Mouse (Mus musculus) liver, embryonic 14.5 days (tissue): ENCODE results near the gene Rln1. TPM values are rescaled to one million over a fixed set of nuclear protein-coding genes. Genes with fewer than 3 reads are reported as not detected.
A peak's percentile ranks its signal among the peaks of the same experiment; 100 is the strongest.

Source experiments
- ATAC-seq: fragments of 200-750 bp; cut with Nextera tagmentation; 2 replicates; pipeline ENCODE4 v1.8.0; 2017; ENCODE audit warnings: moderate number of reproducible peaks, mild to moderate bottlenecking, moderate library complexity; ENCODE audit not compliant: insufficient read depth
- DNase-seq, 3 experiments: peaks; one replicate each; pipeline ENCODE4 v3.0.0-alpha.2; 2012 to 2013; ENCODE audit warnings: low read depth in 3 of 3, low spot score in 3 of 3
- H3K27ac ChIP-seq: fragments of 300-500 bp; sonication (generic); 2 replicates; pipeline ENCODE4 v1.5.1; 2014; ENCODE audit warnings: moderate library complexity, mild to moderate bottlenecking, control low read depth, inconsistent platforms
- H3K27me3 ChIP-seq: fragments of 300-500 bp; sonication (generic); 2 replicates; pipeline ENCODE4 v1.6.1; 2014; ENCODE audit warnings: mild to moderate bottlenecking, low read length, moderate library complexity; ENCODE audit not compliant: control insufficient read depth, insufficient read depth
- H3K36me3 ChIP-seq: fragments of 300-500 bp; sonication (generic); replicated peaks from 2 replicates; pipeline ENCODE4 v1.6.1; 2014; ENCODE audit warnings: low read depth; ENCODE audit not compliant: control insufficient read depth, insufficient read depth
- H3K4me1 ChIP-seq, 2 experiments: fragments of 200-500 bp in 1 of 2; fragments of 300-500 bp in 1 of 2; sonication (generic) in 1 of 2; replicated peaks; 2 replicates each; pipeline ENCODE4 v1.6.1; 2012 to 2014; ENCODE audit warnings: antibody characterized with exemption in 1 of 2, inconsistent platforms in 1 of 2, low read length in 1 of 2; ENCODE audit not compliant: control insufficient read depth in 2 of 2, insufficient read depth in 2 of 2
- H3K4me2 ChIP-seq: fragments of 300-500 bp; sonication (generic); 2 replicates; pipeline ENCODE4 v1.6.1; 2014; ENCODE audit warnings: low read depth, mild to moderate bottlenecking, control low read depth, moderate library complexity
- H3K4me3 ChIP-seq, 2 experiments: fragments of 200-500 bp in 1 of 2; fragments of 300-500 bp in 1 of 2; sonication (generic) in 1 of 2; 2 replicates each; pipeline ENCODE4 v1.5.1; 2012 to 2014; ENCODE audit warnings: low read depth in 2 of 2, low read length in 2 of 2, mild to moderate bottlenecking in 2 of 2, control low read depth in 1 of 2, inconsistent platforms in 1 of 2, moderate library complexity in 1 of 2; ENCODE audit not compliant: insufficient read depth in 1 of 2
- H3K9ac ChIP-seq: fragments of 300-500 bp; sonication (generic); replicated peaks from 2 replicates; pipeline ENCODE4 v1.6.1; 2014; ENCODE audit warnings: mild to moderate bottlenecking, control low read depth, moderate library complexity
- H3K9me3 ChIP-seq: fragments of 300-500 bp; sonication (generic); 2 replicates; pipeline ENCODE4 v1.6.1; 2016; ENCODE audit warnings: low read length, mixed read lengths; ENCODE audit not compliant: control insufficient read depth
- CTCF ChIP-seq: IDR thresholded peaks from 2 replicates; pipeline ENCODE4 v1.5.1; 2016; ENCODE audit warnings: antibody characterized with exemption, low read depth, control low read depth
- EP300 ChIP-seq: IDR thresholded peaks from 2 replicates; pipeline ENCODE4 v1.6.1; 2016; ENCODE audit warnings: antibody characterized with exemption, low read depth
- WGBS: fragments of 180-500 bp; shearing (Covaris S2); extraction: QIAGEN DNeasy Blood & Tissue Kit; methylation state at CpG from one replicate; pipeline ENCODE4 v1.1.7; 2014; ENCODE audit not compliant: insufficient replicate concordance; 5-methylcytosine and 5-hydroxymethylcytosine counted together
- polyA plus RNA-seq, 2 experiments: library from polyadenylated mRNA; depleted of rRNA in 1 of 2; stranded (reverse) in 1 of 2; unstranded in 1 of 2; fragments of >200 nt; fragmentation: Nextera tagmentation in 1 of 2; extraction: Ambion mirVana in 1 of 2; gene quantifications; 2 replicates each; pipeline versions ENCODE4 v1.2.1 to v1.2.3; 2012 to 2014

The Rln1 gene
- polyA plus RNA-seq, 2 experiments, result not detected

GRCm38 (mm10) chr19:29344868-29345267 lies 10.4 kb upstream of the Rln1 start:
- no peak for DNase-seq
- TF ChIP-seq EP300 (no peak), CTCF (no peak)
- Histone ChIP-seq H3K4me3 (no peak overlapping the region), H3K4me1 (no peaks in the 10 kb centered on the region), H3K9me3 (no peaks in the 10 kb centered on the region), H3K9ac (no peak overlapping the region), H3K27me3 (no peaks in the 10 kb centered on the region), H3K36me3 (no peaks in the 10 kb centered on the region), H3K4me2 (no peak overlapping the region), H3K27ac (no peak overlapping the region)
- no peak for ATAC-seq

- no peak overlapping the region for H3K9ac ChIP-seq
- no peak overlapping the region for H3K4me3 ChIP-seq
- H3K27ac ChIP-seq, result no peak overlapping the region
- H3K4me1 ChIP-seq, result no peaks in the 10 kb centered on the region
- no peaks in the 10 kb centered on the region for H3K36me3 ChIP-seq
- TF ChIP-seq CTCF (no peak), EP300 (no peak)
- no peaks in the 10 kb centered on the region for H3K27me3 ChIP-seq
- no peak overlapping the region for H3K4me2 ChIP-seq
- no peaks in the 10 kb centered on the region for H3K9me3 ChIP-seq
- no peak for ATAC-seq
- no peak for DNase-seq
- WGBS, result 57% methylated on average over 6 of the region's 6 CpGs
These were observed 7.8 kb upstream of the Rln1 start for GRCm38 (mm10) chr19:29342281-29342680.

- Histone ChIP-seq H3K4me3 (no peak overlapping the region), H3K27me3 (no peaks in the 10 kb centered on the region), H3K4me1 (no peaks in the 10 kb centered on the region), H3K9me3 (no peaks in the 10 kb centered on the region), H3K4me2 (no peak overlapping the region), H3K36me3 (no peaks in the 10 kb centered on the region), H3K27ac (no peak overlapping the region), H3K9ac (no peak overlapping the region)
- WGBS, result 47% methylated on average over 4 of the region's 4 CpGs
- DNase-seq, result no peak
- ATAC-seq, result no peak
- TF ChIP-seq EP300, result no peak
- TF ChIP-seq CTCF, result no peak
These were observed 6.6 kb upstream of the Rln1 start for GRCm38 (mm10) chr19:29341029-29341428.

GRCm38 (mm10) chr19:29336624-29337023 lies 2.2 kb upstream of the Rln1 start:
- Histone ChIP-seq H3K27ac (no peak overlapping the region), H3K27me3 (peaks cover 24% of the 10 kb centered on the region), H3K4me3 (no peak overlapping the region), H3K9ac (no peak overlapping the region), H3K4me2 (no peak overlapping the region), H3K4me1 (no peaks in the 10 kb centered on the region), H3K36me3 (no peaks in the 10 kb centered on the region), H3K9me3 (no peaks in the 10 kb centered on the region)
- no peak for ATAC-seq
- TF ChIP-seq EP300, result no peak
- TF ChIP-seq CTCF, result 0 out of 2 replicates have a peak, but pooled peaks have one; percentile 5
- 71% methylated on average over 2 of the region's 2 CpGs for WGBS
- no peak for DNase-seq

- ATAC-seq (no peak), DNase-seq (no peak)
- no peak overlapping the region for H3K4me3 ChIP-seq
- TF ChIP-seq CTCF (no peak), EP300 (no peak)
- H3K27ac ChIP-seq, result no peak overlapping the region
- H3K4me1 ChIP-seq, result peaks cover 3 to 10% of the 10 kb centered on the region in 2 experiments; a peak in 3 of 4 replicates
- WGBS, result 72% methylated on average over 13 of the region's 13 CpGs
- 0 out of 2 replicates have a peak, but pooled peaks cover 2% of the 10 kb centered on the region for H3K27me3 ChIP-seq
- no peak overlapping the region for H3K9ac ChIP-seq
- H3K36me3 ChIP-seq, result no peaks in the 10 kb centered on the region
- no peaks in the 10 kb centered on the region for H3K9me3 ChIP-seq
- H3K4me2 ChIP-seq, result no peak overlapping the region
These were observed 7.5 kb downstream of the Rln1 start for GRCm38 (mm10) chr19:29326822-29327552.
